In the genomic region with DNA sequence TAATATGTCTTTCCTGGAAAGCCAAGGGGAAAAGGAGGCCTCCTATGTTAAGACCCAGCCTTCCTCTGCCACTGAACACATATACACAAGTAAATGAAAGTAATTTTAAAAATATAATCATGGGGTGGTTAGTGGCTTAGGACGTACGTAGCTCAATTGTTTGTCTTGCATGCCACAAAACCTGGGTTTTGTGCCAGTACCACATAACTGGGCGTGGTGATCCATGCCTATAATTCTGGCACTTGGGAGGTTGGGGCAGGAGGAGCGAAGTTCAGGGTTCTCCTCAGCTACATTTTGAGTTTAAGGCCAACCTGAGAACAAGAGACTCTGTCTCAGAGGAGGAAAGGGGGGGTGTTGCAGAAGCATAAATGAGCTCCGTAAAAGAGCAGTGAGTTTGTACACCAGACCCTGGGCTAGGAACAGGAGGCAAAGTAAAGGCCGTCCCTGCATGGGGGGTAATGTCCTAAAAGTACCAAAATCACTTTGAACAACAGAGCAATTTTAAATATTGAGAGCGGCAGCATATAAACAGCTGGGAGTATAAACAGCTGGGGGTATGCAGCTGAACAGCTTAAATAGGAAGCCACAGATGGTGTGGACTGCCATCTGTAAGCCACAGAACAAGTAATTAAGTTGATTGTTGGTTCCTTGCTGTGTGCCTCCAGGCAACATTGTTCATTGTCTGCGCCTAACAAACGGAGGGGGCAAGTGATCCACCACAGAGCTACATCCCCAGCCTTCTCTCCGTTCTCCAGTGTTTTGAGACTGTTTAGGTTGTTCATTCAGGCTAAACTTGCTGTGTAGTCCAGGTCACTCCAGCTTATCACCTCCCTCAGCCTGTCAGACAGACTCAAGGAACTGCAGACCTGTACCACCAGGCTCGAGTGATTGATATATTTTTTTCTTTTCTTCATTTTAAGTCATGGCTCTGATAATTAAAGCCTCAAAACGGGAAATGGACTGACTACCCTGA, we compare ENCODE assay signal across 10 mouse cellular contexts. TPM values are rescaled to one million over a fixed set of nuclear protein-coding genes. Genes with fewer than 3 reads are reported as not detected.
A peak's percentile ranks its signal among the peaks of the same experiment; 100 is the strongest.
DNase-seq lines count a peak whose midpoint lies in the region; ATAC-seq and TF ChIP-seq lines count a peak whose summit lies in the region.
"Had no signal": no experiment of that assay in that cellular context is flagged by ENCODE, and none has a peak within 500 bp of the region (broad histone marks: within the 10 kb centered on the region; RNA-seq: fewer than 3 reads in every experiment).

No protein-coding gene starts in this region.

- H3K79me2 ChIP-seq in C2C12 (ENCODE audit: control insufficient read depth, insufficient read depth): no peaks in the 10 kb centered on the region

- peak; percentile 76 for ATAC-seq in forebrain, embryonic 16.5 days
- ATAC-seq: Patski had no signal

- peaks cover 6% of the 10 kb centered on the region for H3K4me1 ChIP-seq in forebrain, embryonic 16.5 days (replicated peaks; ENCODE audit: control insufficient read depth, insufficient read depth, low read length)

- H3K36me3 ChIP-seq in C2C12 (ENCODE audit: control insufficient read depth, insufficient read depth): no peaks in the 10 kb centered on the region
- no peaks in the 10 kb centered on the region for H3K36me3 ChIP-seq in forebrain, embryonic 16.5 days (ENCODE audit: control insufficient read depth, insufficient read depth)

- H3ac ChIP-seq in C2C12 (ENCODE audit: control insufficient read depth, insufficient read length, low read depth): no peak overlapping the region

- no peak for TF ChIP-seq CTCF in C2C12 (IDR thresholded peaks at IDR 0.05; ENCODE audit: control insufficient read depth, insufficient read depth, insufficient read length)

- 40% methylated on average over 12 of the region's 12 CpGs for WGBS in forebrain, embryonic 16.5 days

- no peak overlapping the region for H3K4me3 ChIP-seq in C2C12 (ENCODE audit: insufficient read depth, poor library complexity, severe bottlenecking)
- no peak overlapping the region for H3K4me3 ChIP-seq in forebrain, embryonic 16.5 days (replicated peaks; ENCODE audit: low read length)
- H3K4me3 ChIP-seq: megakaryocyte, embryonic 14.5 days had no signal

- no peak overlapping the region for H3K4me2 ChIP-seq in forebrain, embryonic 16.5 days (ENCODE audit: low read length)

- no peak overlapping the region for H3K27ac ChIP-seq in forebrain, embryonic 16.5 days (ENCODE audit: low read length)

- H3K9me3 ChIP-seq in forebrain, embryonic 16.5 days (ENCODE audit: control insufficient read depth, low read length): no peaks in the 10 kb centered on the region
- H3K9me3 ChIP-seq: megakaryocyte, embryonic 14.5 days had no signal

- DNase-seq in 3134 (ENCODE audit: extremely low read depth, insufficient read length, low spot score): peak; percentile 68
- DNase-seq in lung, postnatal 36 days: peak; percentile 53
- no peak for DNase-seq in adrenal gland, postnatal 4 days (ENCODE audit: low spot score in 2 of 2)
- DNase-seq in urinary bladder, adult 18-20 months (ENCODE audit: low spot score in 2 of 2): no peak
- DNase-seq in thymus, postnatal 10 days (ENCODE audit: low spot score in 2 of 2): no peak

- no peak overlapping the region for H3K9ac ChIP-seq in forebrain, embryonic 16.5 days (replicated peaks; ENCODE audit: low read depth, low read length)

- no peaks in the 10 kb centered on the region for H3K79me3 ChIP-seq in C2C12 (ENCODE audit: low read depth)

- H3K27me3 ChIP-seq in C2C12 (ENCODE audit: control insufficient read depth, insufficient read depth, insufficient read length): no peaks in the 10 kb centered on the region
- peaks cover 24% of the 10 kb centered on the region for H3K27me3 ChIP-seq in forebrain, embryonic 16.5 days (replicated peaks; ENCODE audit: control insufficient read depth, insufficient read depth, low read length)
- H3K27me3 ChIP-seq: Patski had no signal

TF ChIP-seq in C2C12, 6 proteins besides CTCF, POLR2A, EP300 and RAD21:
- no peak for TF ChIP-seq CEBPB (IDR thresholded peaks at IDR 0.05; ENCODE audit: low read depth)
- TF ChIP-seq MAX (IDR thresholded peaks at IDR 0.05): peak; percentile 61
- peak; percentile 55 for TF ChIP-seq MYOD1 (IDR thresholded peaks at IDR 0.05; ENCODE audit: control insufficient read depth, insufficient read length, low read depth)

RNA-seq across cellular contexts. Expression of gene Krt8, which starts 3.1 kb away (rescaled TPM):
- polyA plus RNA-seq in C2C12 (2012; fragmentation: generic; extraction: Trizol): 0.20 TPM
- 2.4 and 3.7 TPM in 2 replicates for polyA plus RNA-seq in forebrain, embryonic 16.5 days (2015; fragmentation: Nextera tagmentation; extraction: Ambion mirVana)
- 10 to 100 TPM; 18.8 TPM for total RNA-seq in adrenal gland, postnatal 4 days (2021)

RNA-seq across cellular contexts. Expression of gene Krt18, which starts 20.6 kb away (rescaled TPM):
- 0.04 TPM for polyA plus RNA-seq in C2C12 (2012; fragmentation: generic; extraction: Trizol)
- 4.4 TPM in 2 replicates for polyA plus RNA-seq in forebrain, embryonic 16.5 days (2015; fragmentation: Nextera tagmentation; extraction: Ambion mirVana)
- 10 to 100 TPM; 17.3 to 22.9 TPM for total RNA-seq in adrenal gland, postnatal 4 days (2021)

RNA-seq across cellular contexts. Expression of gene Krt78, which starts 53.3 kb away (rescaled TPM):
- not detected for polyA plus RNA-seq in C2C12 (2012; fragmentation: generic; extraction: Trizol)
- polyA plus RNA-seq in forebrain, embryonic 16.5 days (2015; fragmentation: Nextera tagmentation; extraction: Ambion mirVana): not detected in 2 replicates
- total RNA-seq in adrenal gland, postnatal 4 days (2021): not detected
- total RNA-seq: left cerebral cortex, postnatal 25 days had no signal

Comparison
In these comparisons a context has a peak if more than half of its experiments do, and no peak if none do; other contexts are left out.
1. DNase-seq: peak in 3134 (single experiment) and lung, postnatal 36 days (single experiment); none in adrenal gland, postnatal 4 days (0 of 2), urinary bladder, adult 18-20 months (0 of 2) and thymus, postnatal 10 days (0 of 2).